Mouse (Mus musculus): Measurements from ENCODE around the gene Cdkn2aip.

GRCm38 (mm10) chr8:47702333-47702732, 11.4 kb downstream of the Cdkn2aip start:
- TF ChIP-seq POLR2A (IDR thresholded peaks at IDR 0.05; ENCODE audit: insufficient read depth, low read depth, low read length) (no peak), CTCF (IDR thresholded peaks at IDR 0.05; ENCODE audit: insufficient read depth, low read depth, low read length) (no peak)

Measured in olfactory bulb, adult 2 months (tissue).